Mouse (Mus musculus) c-Kit-positive CD71-positive TER-119-negative erythroid progenitor cells, embryonic 14.5 days (primary cell): Measurements from ENCODE around the gene Atf6.

Experiments used
- DNase-seq: peaks from one replicate; pipeline ENCODE4 v3.0.0-alpha.2; 2013; ENCODE audit warnings: low read depth

Gene Atf6

GRCm38 (mm10) chr1:170845448-170846307 is 21.9 kb downstream of the Atf6 start:
- DNase-seq, result peak; percentile 84

GRCm38 (mm10) chr1:170844380-170844779 is 23.2 kb downstream of the Atf6 start:
- no peak for DNase-seq

- no peak for DNase-seq
Measured at GRCm38 (mm10) chr1:170839685-170840084, 27.9 kb downstream of the Atf6 start.

GRCm38 (mm10) chr1:170834756-170835155 is 32.8 kb downstream of the Atf6 start:
- DNase-seq, result no peak

- no peak for DNase-seq
Measured at GRCm38 (mm10) chr1:170829781-170830180, 37.8 kb downstream of the Atf6 start.

GRCm38 (mm10) chr1:170829344-170829743 is 38.2 kb downstream of the Atf6 start:
- no peak for DNase-seq

GRCm38 (mm10) chr1:170820103-170820814 is 47.3 kb downstream of the Atf6 start:
- DNase-seq, result no peak

- no peak for DNase-seq
Measured at GRCm38 (mm10) chr1:170815287-170816004, 52.1 kb downstream of the Atf6 start.

GRCm38 (mm10) chr1:170812822-170813221 is 54.7 kb downstream of the Atf6 start:
- no peak for DNase-seq

GRCm38 (mm10) chr1:170807600-170808270 is 59.8 kb downstream of the Atf6 start:
- no peak for DNase-seq

- DNase-seq, result no peak
Measured at GRCm38 (mm10) chr1:170804721-170805120, 62.9 kb downstream of the Atf6 start.

GRCm38 (mm10) chr1:170802669-170803068 is 64.9 kb downstream of the Atf6 start:
- no peak for DNase-seq

- DNase-seq, result no peak
Measured at GRCm38 (mm10) chr1:170800694-170801093, 66.9 kb downstream of the Atf6 start.

GRCm38 (mm10) chr1:170795741-170796347 is 71.7 kb downstream of the Atf6 start:
- DNase-seq, result no peak

GRCm38 (mm10) chr1:170791542-170791941 is 76.0 kb downstream of the Atf6 start:
- no peak for DNase-seq

- DNase-seq, result no peak
Measured at GRCm38 (mm10) chr1:170791001-170791400, 76.6 kb downstream of the Atf6 start.

- no peak for DNase-seq
Measured at GRCm38 (mm10) chr1:170787643-170788042, 79.9 kb downstream of the Atf6 start.

- DNase-seq, result no peak
Measured at GRCm38 (mm10) chr1:170786570-170787341, 80.8 kb downstream of the Atf6 start.

GRCm38 (mm10) chr1:170777688-170778087 is 89.9 kb downstream of the Atf6 start:
- DNase-seq, result no peak

GRCm38 (mm10) chr1:170774431-170774830 is 93.1 kb downstream of the Atf6 start:
- DNase-seq, result no peak

- no peak for DNase-seq
Measured at GRCm38 (mm10) chr1:170773506-170773905, 94.1 kb downstream of the Atf6 start.
